Mouse (Mus musculus): Measurements from ENCODE around the gene Frmd5. TPM values are rescaled to one million over a fixed set of nuclear protein-coding genes. Genes with fewer than 3 reads are reported as not detected.

Frmd5 gene
- 10 to 100 TPM in 1 of 2 experiments, under 1 TPM in 1; 0.71 to 12.4 TPM for polyA plus RNA-seq (2017; shearing (Covaris generic))

DNA sequence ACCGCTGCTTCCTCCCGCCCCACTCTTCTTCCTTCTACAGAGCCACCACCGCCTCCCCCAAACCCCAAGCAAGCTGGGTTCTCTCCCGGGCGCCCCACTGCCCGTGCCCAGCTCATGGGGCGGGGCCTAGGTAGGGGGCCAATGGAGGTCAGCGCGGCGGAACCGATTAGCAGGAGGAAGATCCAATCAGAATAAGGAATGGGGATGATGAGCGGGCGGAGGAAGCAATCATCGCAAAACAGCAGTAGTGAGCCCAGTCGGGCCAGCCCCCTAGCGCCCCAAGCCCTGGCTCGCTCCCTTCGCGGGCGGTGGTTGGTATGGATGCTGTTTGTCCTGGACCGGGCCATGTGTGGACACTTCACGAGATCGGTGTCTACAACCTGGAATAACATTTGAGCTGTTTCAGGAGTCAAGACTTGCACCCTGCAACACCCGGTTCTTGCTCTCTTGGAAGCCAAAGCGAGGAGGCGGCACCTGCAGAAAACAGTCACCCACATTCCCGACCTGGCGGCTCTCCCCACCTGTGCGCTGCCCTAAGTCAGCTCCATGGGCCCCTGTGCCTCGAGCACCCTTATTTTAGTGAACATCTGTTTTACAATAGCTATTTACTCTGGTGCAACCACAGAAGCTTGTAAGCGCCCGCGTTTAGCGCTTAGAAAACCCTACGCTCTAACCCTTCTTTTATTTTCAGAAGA lies at the start of gene Frmd5:
Gene Frmd5, minus strand, starts transcription at position 129 of the 695 bp plus-strand sequence.

DNA sequence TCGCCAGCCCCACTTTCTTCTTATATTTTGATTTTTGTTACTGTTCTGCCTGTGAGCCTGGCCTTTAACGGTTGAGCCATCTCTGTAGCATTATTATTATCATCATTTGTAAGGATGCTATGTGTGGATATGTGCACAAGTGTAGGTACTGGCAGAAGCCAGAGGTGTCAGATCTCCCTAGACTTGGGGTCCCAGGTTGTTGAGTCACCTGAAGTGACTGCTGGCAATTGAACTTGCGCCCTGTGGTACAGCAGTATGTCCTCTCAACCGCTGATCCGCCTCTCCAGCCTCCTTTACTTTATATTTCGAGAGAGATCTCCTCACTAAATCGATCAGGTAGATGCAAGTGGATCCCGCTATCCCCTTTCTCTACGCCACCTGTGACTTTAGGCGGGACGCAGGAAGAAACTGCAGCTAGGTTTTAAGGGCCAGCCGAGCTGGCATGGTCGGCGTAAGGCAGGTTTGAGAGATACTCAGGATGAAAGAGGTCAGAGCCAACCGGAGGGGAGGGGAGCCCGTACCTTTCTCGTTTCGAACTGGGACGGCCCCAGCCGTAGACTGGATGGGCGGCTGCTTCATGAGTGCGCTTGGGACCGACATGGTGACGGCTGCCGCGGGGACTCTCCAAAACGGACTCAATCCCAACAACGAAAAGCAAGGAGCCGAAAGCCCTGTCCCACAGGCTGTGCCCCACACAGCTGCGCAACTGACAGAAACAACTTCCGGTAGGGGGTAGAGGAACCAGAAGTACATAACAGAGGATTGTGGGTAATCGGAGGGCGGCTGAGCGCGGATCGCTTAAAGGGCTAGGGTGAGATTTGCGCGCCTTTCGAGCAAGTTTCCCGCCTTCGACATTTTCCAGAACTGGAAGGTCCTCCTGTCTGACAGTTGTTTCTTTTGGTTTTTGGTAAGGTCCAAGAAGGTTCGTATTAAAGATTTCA lies 300.7 kb downstream of the Frmd5 start, which contains the start of the genes Mfap1a and Wdr76:
Gene Mfap1a, minus strand, starts transcription at position 724 of the 941 bp plus-strand sequence.
Gene Wdr76, plus strand, starts transcription at position 782 of the 941 bp plus-strand sequence.

Other genes starting within 250 kb of the Frmd5 start
- gene Casc4, start 59.9 kb upstream of the Frmd5 start, polyA plus RNA-seq (2017; shearing (Covaris generic)), result 1 to 10 TPM; 5.6 to 6.6 TPM
- gene Ctdspl2, start 148.9 kb upstream of the Frmd5 start, polyA plus RNA-seq (2017; shearing (Covaris generic)), result 10 to 100 TPM; 48.6 to 54.8 TPM
- gene Mageb3, start 149.0 kb upstream of the Frmd5 start, polyA plus RNA-seq (2017; shearing (Covaris generic)), result not detected
- gene Eif3j1, start 221.5 kb upstream of the Frmd5 start, polyA plus RNA-seq (2017; shearing (Covaris generic)), result 10 to 100 TPM; 10.2 to 11.2 TPM